Mouse (Mus musculus) subcutaneous adipose tissue, adult 2 months (tissue): Measurements from ENCODE around the gene Gucy2f. TPM values are rescaled to one million over a fixed set of nuclear protein-coding genes. Genes with fewer than 3 reads are reported as not detected.

Experiments used
- polyA plus RNA-seq: library from polyadenylated mRNA; depleted of rRNA; stranded (reverse); fragments of >200 nt; gene quantifications from 2 replicates; pipeline ENCODE4 v1.2.3, GENCODE M21; 2012; ENCODE audit warnings: low replicate concordance; rRNA removed

Gene Gucy2f
- polyA plus RNA-seq = 0.01 and 0.03 TPM in 2 replicates

DNA sequence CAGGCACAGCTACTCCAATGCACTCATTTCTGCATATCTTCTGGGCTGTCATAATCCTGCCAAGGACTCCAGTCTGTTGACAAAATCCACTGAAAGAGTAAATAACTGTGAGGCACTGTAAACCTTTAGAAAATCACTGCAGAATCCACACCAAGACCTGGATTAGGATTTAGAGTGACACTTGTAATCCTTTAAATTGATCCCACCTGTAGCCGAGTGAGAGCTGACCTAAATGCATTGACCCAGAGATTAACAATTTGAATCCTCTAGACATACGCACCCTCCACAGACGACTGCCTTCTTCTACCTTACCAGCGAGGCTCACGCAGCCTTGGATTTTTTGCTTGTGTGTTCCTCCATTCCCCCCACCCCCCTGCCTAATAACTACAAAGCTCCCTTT, at the start of gene Gucy2f:
TSS of gene Gucy2f (minus strand) at position 101 of the 400 bp plus-strand sequence.

GRCm38 (mm10) chrX:142226542-142226941, 29.8 kb upstream of the Gucy2f start, which contains the start of gene Nxt2:
Nxt2 (plus strand) TSS chrX:142226770.

Other genes starting within 250 kb of the Gucy2f start
- 5.0 and 5.7 TPM in 2 replicates for gene Nxt2, start 29.8 kb upstream of the Gucy2f start, polyA plus RNA-seq
- gene Kcne1l, start 109.4 kb upstream of the Gucy2f start, polyA plus RNA-seq = 2.4 and 8.4 TPM in 2 replicates
- 4.8 and 7.1 TPM in 2 replicates for gene Acsl4, start 193.6 kb upstream of the Gucy2f start, polyA plus RNA-seq